Mouse (Mus musculus): ENCODE measurements around the gene Ppp1r10.

Gene Ppp1r10

DNA sequence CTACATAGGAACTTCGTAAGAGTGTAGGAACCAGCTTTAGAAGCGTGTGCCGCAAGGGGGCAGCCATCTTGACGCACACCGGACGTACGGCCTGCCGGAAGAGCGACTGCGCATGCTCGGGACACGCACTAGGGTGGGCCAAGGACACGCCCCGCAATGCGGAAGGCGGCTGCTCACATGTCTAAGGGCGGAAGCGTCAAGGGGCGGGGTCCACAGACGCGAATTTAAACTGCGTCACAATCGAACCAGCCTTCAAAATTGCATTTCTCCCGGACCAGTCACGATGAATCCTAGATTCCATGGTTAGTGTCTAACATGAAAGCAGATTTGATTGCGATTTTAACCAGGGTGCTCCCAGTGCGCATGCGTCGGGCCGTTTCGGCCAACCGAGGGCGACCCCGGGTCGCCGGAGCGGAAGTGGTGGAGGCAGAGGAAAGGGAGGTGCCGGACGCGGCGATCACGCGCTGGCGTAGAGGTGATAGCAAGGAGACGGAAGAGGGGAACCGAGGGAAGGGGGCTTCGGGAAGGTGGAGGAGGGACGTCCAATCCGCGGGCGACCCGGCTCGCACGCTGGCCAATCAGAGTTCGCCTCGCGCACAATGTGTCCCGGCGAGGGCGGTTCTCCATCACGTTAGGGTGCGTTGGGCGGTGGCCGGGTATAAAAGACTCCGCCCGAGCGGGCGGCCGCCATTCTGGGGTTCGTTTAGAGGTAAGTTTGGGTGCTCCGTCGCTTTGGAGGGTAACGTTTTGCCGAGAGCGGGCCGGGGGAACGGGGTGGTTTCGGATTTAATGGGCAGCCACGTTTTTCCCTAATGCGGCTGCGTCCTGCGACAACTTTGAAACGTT lies at the start of gene Ppp1r10, which contains the start of gene Mrps18b:
TSS of gene Ppp1r10 (plus strand) at position 138 of the 846 bp plus-strand sequence.
TSS of gene Mrps18b (minus strand) at position 93 of the 846 bp plus-strand sequence.
- DNase-seq (ENCODE audit: low spot score in 2 of 2) = peak; percentile 99

DNA sequence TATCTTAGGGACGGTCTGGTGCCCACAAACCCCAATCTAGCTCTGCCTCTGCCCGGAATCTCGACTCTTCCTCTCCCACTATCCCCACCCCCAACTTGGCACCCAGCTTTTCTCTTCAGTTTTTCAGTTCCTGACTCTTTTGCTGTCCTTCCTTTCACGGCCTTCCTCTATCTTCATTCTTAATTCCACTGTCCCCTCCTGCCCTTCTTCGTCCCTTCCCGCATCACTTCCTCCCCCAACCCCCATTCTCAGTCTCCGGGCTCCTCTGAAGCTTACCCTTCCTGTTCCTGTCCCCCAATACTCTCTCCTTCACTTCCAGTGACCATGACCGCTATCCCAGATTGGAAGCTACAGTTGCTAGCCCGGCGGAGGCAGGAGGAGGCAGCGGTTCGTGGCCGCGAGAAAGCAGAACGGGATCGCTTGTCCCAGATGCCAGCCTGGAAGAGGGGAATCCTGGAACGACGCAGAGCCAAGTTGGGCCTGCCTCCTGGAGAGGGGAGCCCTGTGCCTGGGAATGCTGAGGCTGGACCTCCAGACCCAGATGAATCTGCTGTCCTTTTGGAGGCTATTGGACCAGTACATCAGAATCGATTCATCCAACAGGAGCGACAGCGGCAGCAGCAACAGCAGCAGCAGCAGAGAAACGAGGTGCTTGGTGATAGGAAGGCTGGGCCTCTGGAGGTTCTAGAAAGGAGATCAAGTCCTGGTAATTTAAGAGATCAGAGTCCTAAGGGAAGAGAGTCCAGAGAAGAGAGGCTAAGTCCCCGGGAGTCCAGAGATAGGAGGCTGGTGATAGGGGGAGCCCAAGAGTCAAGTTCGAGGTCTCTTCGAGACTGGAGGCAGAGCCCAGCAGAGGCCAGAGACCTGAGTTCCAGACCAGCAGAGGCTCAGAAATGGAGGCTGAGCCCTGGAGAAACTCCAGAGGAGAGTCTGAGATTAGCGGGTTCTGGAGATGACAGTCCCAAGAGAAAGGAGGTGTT lies 49.0 kb upstream of the Ppp1r10 start:
- no peak for DNase-seq (ENCODE audit: low spot score in 2 of 2)

DNA sequence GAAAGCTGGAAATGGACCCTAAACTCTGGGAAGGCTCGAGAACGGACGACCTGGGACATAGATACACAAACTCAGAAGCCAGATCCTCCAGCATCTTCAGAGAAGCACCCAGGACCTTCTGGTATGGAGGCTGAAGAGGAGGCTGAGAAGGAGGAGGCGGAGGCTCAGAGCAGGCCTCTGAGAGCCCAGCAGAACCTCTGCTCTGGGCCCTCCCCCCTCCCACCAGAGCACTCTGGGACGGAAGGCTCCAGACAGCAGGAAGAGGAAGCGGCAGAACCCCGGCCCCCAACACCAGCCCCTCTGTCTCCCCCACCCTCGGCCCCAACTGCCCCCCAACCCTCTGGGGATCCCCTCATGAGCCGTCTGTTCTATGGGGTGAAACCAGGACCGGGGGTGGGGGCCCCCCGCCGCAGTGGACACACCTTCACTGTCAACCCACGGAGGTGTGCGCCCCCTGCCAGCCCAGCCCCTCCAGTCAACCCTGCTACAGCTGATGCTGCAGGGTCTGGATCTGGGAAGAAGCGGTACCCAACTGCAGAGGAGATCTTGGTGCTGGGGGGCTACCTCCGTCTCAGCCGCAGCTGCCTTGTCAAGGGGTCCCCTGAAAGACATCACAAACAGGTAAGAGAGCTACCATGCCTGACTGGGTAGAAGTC lies 47.9 kb upstream of the Ppp1r10 start:
- DNase-seq (ENCODE audit: low spot score in 2 of 2) = no peak

DNA sequence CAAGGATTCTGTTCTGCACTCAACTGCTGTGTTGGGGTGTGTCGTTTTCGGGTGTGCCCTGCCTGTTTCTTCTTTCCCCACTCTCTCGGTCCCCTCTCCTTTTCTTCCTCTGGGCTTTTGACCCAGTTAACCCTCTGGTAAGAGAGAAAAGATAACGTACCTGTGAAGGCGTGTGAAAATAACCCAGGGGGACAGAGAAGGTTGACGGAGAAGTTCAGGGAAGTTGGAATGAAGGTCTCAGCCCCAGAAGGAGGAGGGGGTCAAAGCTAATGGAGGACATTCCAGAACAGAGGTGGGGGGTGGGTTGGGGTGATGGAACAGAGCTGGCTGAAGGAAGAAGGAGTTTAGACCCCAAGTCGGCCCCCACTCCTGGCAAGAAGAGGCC lies 47.3 kb upstream of the Ppp1r10 start:
- no peak for DNase-seq (ENCODE audit: low spot score in 2 of 2)

DNA sequence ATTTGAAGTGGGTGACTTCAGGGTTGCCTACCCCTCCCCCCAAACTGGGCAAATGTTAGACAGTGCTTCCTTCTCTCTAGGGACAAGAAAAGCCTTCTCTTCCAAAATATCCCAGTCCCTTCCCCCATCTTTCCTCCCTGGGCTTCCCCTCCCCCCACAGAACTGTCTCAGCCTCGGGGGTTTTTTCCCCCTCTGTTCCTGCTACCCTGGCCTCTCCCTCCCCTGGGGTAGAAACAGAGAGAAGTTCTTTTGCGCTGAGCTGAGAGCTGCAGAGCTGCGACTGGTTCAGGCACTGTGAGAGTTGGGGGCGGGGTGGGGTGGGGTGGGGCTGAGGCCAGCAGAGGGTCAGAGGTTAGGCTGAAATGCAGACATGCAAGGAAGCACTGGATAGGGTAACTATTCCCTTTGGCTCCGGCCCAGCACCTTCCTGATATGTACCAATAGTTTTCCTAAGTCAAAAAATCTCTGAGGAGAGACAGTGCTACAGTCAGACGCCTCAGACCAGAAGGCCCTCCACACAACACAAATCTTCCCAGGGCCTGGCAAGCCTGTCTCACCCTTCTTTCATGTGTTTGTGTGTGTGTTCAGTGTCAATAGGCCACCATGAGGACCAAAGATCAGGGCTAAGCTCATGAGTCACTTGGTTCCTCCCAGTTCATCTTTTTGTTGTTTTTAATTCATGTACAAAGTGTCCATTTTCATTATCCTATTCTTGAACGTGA lies 46.7 kb upstream of the Ppp1r10 start:
- DNase-seq (ENCODE audit: low spot score in 2 of 2) = no peak

DNA sequence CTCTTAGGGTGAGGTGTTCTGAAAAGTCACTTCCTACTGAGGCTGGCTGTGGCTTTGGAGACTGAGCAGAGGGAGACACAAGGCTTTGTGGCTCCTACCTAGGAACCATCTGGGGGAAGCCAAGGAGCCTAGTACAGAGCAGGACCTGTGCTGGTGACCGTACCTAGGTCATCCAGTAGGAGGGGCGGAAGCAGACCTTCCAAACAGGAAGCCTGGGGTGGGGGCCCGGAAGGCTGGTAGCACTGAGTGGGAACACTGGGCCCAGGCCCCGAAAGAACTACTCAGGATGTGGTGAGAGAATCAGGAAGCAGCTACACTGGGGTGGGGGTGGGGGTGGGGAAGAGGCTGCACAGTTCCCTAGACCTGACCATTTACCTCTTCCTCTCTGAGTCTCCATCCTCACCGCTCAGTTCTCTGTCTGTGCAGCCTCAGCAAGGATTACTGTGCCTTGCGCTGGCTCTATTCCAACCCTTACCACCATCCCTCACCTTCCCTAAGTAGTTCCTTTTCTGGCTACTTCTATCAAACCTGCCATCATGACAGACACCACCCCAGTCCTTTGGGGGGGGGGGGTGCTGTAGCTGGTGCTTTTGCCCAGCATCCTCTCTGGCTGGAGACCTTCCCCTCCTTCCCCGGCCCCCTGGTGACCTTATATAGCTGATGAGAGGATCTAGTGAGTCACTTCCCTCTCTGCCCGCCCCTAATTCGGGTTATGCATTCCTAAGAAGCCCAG lies 45.9 kb upstream of the Ppp1r10 start:
- DNase-seq (ENCODE audit: low spot score in 2 of 2) = no peak

DNA sequence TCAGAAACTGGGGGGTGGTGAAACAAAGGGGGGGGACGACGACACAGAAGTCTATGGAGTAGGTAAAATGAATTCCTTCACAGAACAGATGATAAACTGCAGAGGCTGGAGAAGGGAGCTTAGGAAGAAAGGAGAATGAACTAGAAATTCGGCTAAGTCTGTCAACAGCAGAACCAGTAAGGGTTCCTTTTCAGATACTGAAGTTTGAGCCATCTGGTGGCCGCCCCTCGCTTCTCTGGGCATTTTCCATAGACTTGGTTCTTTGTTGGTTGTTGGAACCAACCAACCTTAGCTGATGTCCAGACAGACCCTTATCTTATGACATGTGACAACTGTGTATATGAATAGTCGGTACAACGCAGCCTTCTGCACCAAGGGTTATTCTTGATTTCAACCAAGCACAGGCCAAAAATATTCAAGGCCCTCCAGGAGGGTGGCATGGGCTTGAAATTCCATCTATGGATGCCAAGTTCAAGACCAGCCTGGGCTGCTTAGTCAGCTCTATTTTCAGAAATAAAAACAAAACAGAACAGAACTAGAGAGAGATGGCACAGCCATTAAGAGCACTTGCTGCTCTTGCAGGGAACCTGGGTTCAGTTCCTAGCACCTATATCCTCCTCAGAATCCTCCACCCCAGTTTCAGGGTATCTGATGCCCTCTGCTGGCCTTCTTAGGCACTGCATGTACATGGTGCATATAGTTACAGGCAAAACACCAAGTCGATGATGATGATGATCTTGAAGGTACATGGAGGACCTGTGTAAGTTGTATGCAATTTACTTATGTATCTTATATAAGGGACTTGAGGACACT lies 45.1 kb upstream of the Ppp1r10 start:
- no peak for DNase-seq (ENCODE audit: low spot score in 2 of 2)

DNA sequence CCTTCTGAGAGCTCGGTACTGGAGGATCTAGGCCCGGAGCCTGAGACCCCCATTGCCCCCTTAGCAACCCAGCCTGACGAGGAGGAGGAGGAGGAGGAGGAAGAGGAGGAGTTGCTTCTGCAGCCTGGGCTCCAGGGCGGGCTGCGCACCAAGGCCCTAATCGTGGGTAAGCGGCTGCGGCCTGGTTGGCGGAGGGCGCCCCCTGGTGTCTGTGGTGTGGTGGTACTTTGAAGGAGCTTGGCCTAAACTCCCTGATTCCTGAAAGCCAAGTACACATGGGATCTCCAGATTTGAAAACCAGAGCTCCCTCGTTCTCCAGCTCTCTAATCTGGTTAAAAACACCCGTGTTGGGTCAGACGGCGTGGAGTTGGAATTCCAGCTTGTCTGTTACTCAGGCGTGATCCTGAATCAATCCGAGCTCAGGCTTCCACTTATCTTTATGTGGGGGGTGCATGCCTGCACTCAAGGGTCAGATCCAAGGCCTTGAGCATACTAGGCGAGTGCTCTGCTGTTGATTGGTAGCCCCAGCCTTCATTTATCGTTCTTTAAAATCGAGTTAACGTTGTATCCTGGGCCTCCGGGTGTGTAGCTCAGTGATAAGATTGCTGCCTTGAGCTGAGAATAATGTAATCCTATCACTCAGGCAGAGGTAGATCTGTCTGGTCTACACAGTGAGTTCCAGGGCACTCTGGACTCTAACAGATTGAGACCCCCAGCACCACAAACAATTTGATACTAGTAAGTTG lies 42.3 kb upstream of the Ppp1r10 start:
- DNase-seq (ENCODE audit: low spot score in 2 of 2) = peak; percentile 82 to 89

DNA sequence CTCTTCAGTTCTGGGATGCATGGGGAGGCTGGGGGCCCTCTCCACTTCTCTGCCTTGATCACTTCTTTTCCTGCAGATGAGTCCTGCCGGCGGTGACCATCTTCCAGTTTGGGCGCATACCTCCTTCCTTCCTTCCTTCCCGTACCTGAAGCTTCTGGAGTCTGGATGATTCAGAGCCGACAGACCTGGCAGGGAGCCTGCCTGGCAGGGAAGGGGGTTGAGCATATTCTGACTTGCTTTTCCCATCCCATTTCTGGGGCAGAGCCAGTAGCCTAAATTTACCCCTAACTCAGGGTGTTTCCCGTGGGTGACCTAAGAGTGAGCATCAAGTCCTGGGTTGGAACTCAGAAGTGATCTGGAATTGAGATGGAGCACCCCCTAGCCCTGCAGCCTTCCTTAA lies 41.5 kb upstream of the Ppp1r10 start:
- peak; percentile 68 to 76 for DNase-seq (ENCODE audit: low spot score in 2 of 2)

DNA sequence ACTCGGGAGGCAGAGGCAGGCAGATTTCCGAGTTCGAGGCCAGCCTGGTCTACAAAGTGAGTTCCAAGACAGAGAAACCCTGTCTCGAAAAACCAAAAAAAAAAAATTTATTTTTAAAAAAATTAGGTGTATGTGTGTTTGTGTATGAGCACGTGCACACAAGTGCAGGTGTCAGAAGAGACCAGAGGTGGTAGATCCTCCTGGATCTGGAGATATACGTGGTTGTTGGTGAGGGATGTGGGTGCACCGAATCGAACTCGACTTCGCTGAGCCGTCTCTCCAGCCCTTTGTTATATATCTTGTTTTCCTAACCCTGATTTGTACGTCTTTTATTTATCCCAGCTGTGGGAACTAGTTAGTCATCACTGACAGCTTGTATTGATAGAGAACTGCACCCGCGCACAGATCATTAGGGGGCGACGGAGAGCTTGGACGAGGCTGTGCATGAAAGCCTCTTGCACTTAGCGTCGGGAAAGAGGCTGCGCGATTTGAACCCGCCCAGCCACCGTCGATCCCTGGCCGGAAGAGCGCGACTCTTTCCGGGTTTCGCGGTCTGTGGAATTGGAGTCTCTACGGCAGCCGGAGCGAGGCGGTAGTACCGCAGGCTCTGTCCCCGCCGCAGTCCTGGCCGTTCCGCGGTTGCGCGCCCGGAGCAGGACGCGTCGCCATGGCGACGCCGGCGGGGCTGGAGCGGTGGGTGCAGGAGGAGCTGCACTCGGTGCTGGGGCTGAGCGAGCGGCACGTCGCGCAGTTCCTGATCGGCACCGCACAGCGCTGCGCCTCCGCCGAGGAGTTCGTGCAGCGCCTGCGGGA lies 36.8 kb upstream of the Ppp1r10 start, which contains the start of gene Dhx16:
TSS of gene Dhx16 (plus strand) at position 575 of the 813 bp plus-strand sequence.
- DNase-seq (ENCODE audit: low spot score in 2 of 2) = peak; percentile 93 to 97

DNA sequence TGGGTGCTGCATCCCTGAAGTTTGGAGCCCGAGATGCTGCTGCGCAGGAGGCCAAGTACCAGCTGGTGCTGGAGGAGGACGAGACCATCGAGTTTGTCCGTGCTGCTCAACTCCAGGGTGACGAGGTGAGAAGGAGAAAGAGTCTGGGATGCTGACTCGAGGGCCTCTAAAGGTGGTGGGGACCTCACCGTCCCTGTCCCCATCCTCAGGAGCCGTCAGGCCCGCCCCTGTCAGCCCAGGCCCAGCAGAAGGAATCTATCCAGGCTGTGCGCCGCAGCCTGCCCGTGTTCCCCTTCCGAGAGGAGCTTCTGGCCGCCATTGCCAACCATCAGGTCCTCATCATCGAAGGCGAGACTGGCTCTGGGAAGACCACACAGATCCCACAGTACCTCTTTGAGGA lies 33.3 kb upstream of the Ppp1r10 start:
- DNase-seq (ENCODE audit: low spot score in 2 of 2) = no peak

DNA sequence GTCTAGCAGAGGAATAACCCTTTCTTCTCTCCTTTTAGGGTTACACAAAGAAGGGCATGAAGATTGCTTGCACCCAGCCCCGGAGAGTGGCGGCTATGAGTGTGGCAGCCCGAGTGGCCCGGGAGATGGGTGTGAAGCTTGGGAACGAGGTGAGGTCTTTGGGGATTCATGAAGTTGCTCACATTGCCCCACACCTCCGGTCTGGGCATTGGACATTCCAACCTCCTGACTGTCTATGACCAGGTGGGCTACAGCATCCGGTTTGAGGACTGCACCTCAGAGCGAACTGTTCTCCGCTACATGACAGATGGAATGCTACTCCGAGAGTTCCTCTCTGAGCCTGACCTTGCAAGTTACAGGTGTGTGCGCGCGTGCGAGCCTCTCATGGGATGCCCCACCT lies 32.5 kb upstream of the Ppp1r10 start:
- no peak for DNase-seq (ENCODE audit: low spot score in 2 of 2)

DNA sequence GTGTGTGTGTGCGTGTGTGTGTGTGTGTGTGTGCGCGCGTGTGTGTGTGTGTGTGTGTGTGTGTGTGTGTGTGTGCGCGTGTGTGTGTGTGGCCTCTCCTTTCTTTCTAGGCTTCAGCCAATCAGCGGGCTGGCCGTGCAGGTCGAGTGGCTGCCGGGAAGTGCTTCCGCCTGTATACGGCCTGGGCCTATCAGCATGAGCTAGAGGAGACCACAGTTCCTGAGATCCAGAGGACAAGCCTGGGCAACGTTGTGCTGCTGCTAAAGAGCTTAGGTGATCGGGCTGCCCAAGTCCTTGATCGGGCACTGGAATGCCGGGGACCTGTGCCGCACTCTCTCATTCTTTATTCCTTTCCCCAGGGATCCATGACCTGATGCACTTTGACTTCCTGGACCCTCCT lies 28.5 kb upstream of the Ppp1r10 start:
- no peak for DNase-seq (ENCODE audit: low spot score in 2 of 2)

DNA sequence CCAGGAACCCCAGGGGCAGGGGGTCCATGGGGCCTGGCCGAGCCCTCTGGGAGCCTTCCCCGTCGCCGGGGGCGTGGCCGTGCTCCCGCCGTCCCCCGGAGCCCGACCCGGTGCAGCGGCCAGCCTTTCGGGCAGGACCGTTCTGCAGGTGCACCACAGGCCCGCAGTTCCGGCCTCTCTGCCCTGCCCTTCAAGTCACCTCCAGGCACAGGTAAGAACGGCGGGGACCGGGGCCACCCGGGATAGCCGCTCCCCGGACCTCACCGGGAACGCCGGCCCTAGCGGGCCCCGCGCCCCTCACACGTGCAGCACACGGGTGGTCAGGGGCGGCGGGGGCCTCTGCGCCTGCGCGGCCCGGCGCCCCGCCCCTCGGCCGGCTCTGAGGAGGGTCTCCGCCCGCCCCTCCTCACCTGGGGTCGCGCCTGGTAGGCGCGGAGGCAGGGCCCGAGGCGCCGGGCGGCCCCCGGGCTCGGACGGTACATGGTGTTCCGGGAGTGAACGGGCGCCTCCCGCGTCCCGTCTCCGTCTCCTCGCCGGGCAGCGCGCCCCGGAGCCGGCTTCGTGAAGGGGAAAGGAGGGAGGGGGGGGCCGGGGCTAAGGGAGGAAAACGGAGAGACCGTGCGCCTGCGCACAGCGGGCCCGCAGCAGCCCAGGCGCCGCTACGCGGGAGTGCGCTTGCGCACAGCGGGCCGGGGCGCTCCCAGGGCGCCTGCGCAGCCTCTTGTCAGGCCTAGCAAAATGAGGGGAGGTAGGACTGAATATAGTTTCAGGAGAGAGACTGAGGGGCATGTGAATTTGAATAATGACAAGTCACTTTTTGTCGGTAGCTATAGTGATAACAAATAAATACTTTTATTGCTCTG lies 19.2 kb upstream of the Ppp1r10 start, which contains the start of gene 2310061I04Rik:
TSS of gene 2310061I04Rik (minus strand) at position 651 of the 863 bp plus-strand sequence.
- DNase-seq (ENCODE audit: low spot score in 2 of 2) = peak; percentile 86 to 92

DNA sequence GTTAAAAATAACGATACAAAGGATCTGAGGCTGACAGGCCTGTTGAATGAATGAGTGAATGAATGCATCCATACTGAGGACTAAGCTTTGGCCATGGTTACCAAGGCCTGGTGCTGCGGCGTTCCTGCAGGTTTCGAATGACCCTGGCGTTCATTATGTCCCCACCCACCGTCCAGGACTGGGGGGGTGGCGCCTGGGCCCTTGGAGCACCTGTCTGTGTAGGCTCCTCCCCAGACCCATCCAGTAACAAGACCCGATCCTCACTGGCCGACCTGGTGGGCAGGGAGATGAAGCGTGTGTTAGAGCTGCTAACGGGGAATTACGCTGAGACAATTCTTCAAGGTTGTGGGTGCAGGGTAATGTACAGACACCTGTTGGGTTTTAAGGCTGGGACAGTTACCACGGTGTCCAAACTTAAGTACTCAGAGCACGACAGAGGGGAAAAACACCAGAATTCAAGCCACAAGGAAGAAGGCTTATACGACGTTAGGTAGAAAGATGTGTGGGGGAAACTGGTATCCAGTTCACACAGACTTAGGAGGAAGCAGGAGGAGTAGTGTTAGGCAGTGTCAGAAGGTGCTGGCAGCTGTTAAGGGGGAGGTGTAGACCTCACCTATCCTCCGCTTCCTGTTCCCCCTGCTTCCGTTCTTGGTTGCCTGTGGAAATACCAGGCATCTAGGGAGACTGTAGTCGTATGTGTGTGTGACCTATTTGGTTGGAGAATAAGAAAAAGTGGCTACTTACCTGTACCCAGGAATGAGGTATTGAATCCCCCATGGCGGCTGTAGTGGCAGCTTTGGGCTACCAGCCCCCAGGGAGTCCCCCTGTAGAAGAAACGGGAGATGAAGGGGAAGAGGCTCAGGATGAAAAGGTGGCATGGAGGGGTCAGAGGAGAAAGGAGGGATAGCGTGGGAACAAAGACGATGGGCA lies 18.3 kb upstream of the Ppp1r10 start:
- peak in 1 of 2 experiments; percentile 32 for DNase-seq (ENCODE audit: low spot score in 2 of 2)

DNA sequence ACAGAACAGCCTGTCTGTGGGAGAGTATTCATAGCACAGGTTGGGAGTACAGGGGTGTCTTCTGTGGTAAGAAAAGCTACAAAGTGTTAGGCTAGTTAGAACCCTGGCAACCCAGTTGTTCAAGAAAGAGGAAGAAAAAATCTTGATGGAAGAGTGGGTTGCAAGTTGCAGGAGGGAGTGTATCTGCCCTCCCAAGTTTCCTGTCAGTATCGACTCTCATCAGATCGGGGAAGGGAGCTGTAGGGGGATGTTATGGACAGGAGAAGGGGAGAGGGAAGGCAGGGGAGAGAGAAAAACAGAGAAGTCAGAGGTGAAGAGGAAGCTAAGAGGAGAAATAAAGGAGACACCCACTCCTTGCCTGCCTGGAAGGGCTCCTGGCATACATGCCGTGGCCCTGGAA lies 15.6 kb upstream of the Ppp1r10 start:
- DNase-seq (ENCODE audit: low spot score in 2 of 2) = no peak
